Mouse (Mus musculus) olfactory bulb, adult 2 months (tissue): ENCODE measurements around the gene Calcoco2.

ENCODE experiments used
- CTCF ChIP-seq: fragments of 200-500 bp; IDR thresholded peaks from 2 replicates; pipeline ENCODE4 v1.5.1; 2012; ENCODE audit warnings: low read depth, mild to moderate bottlenecking, low read length, moderate library complexity; ENCODE audit not compliant: insufficient read depth
- POLR2A ChIP-seq: fragments of 200-500 bp; IDR thresholded peaks from 2 replicates; pipeline ENCODE4 v1.6.1; 2012; ENCODE audit warnings: mild to moderate bottlenecking, low read depth, low read length, moderate library complexity; ENCODE audit not compliant: insufficient read depth

DNA sequence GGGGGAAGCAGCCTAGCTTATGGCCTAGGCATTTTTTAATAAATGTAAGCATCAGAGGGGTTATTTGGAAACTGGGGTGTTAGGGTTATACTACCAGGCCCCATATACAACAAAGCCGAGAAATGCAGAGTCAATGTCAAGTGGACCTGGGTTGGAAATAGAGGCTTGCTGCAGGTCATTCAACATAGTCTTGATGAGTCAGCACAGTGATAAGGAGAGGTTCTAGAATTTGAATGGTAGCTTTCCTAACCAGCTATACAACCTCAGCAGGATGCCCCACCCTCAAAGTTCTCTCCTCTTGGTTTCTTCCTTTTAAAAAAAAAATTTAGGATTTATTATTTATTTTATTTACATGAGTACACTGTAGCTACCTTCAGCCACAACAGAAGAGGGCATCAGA, 40.8 kb downstream of the Calcoco2 start:
- TF ChIP-seq CTCF (no peak), POLR2A (no peak)
